ENCODE assay signal across 17 mouse cellular contexts in the genomic region with DNA sequence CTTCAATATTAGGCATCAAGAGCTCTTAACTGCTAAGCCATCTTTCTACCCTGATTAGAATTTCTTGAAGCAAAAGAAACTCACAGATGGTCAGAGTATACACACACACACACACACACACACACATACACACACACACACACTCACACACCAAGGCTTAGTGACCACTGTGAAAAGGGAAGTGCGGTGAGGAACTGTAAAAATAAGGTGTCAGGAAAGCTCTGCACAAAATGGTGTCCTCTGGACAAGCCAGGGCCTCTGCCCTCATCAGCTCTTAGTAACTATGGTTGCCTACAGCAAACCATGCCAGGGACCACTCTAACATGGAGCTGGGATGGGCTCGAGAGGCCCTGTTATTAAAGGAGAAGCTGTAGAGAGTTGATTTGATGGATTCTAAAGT.
"Had no signal": no experiment of that assay in that cellular context is flagged by ENCODE, and none has a peak within 500 bp of the region (broad histone marks: within the 10 kb centered on the region; RNA-seq: fewer than 3 reads in every experiment).

No protein-coding gene starts in this region.

- H3K9me3 ChIP-seq: liver, embryonic 13.5 days; midbrain, embryonic 10.5 days; midbrain, embryonic 13.5 days; neural tube, embryonic 12.5 days; neural tube, embryonic 15.5 days had no signal

- H3K4me3 ChIP-seq: liver, embryonic 13.5 days; midbrain, embryonic 10.5 days; midbrain, embryonic 13.5 days; neural tube, embryonic 12.5 days; neural tube, embryonic 15.5 days had no signal

- H3K27me3 ChIP-seq: liver, embryonic 13.5 days; midbrain, embryonic 13.5 days; neural tube, embryonic 12.5 days; neural tube, embryonic 15.5 days had no signal

- ATAC-seq: intestine, postnatal 0 days; midbrain, embryonic 13.5 days; midbrain, embryonic 16.5 days had no signal

- H3K27ac ChIP-seq: kidney, postnatal 0 days; liver, embryonic 13.5 days; midbrain, embryonic 10.5 days; midbrain, embryonic 13.5 days; neural tube, embryonic 12.5 days; neural tube, embryonic 15.5 days had no signal

- H3K9ac ChIP-seq: liver, embryonic 13.5 days; midbrain, embryonic 13.5 days; neural tube, embryonic 12.5 days; neural tube, embryonic 15.5 days had no signal

- H3K4me2 ChIP-seq: liver, embryonic 13.5 days; midbrain, embryonic 13.5 days; neural tube, embryonic 12.5 days; neural tube, embryonic 15.5 days had no signal

- DNase-seq: kidney, postnatal 25 days; layer of hippocampus, adult 9-11 months; liver, embryonic 13.5 days; lung, adult 2 months; right cerebral cortex, adult 18-20 months; right cerebral cortex, postnatal 14 days; spleen, adult 18-20 months; thymus, adult 18-20 months; thymus, postnatal 14 days; thymus, postnatal 4 days had no signal
